Mouse (Mus musculus) hindbrain, embryonic 14.5 days (tissue): ENCODE results near the gene Acss3. TPM values are rescaled to one million over a fixed set of nuclear protein-coding genes. Genes with fewer than 3 reads are reported as not detected.

Source experiments
- ATAC-seq: fragments of 200-750 bp; cut with Nextera tagmentation; 2 replicates; pipeline ENCODE4 v1.8.0; 2017; ENCODE audit warnings: moderate number of reproducible peaks, mild to moderate bottlenecking, moderate TSS enrichment, moderate library complexity; ENCODE audit not compliant: low FRiP score
- DNase-seq: peaks from one replicate; pipeline ENCODE4 v3.0.0-alpha.2; 2015; ENCODE audit warnings: low spot score
- H3K27ac ChIP-seq: fragments of 300-500 bp; sonication (generic); 2 replicates; pipeline ENCODE4 v1.5.1; 2014; ENCODE audit warnings: mild to moderate bottlenecking, moderate library complexity
- H3K27me3 ChIP-seq: fragments of 300-500 bp; sonication (generic); 2 replicates; pipeline ENCODE4 v1.6.1; 2014; ENCODE audit warnings: mild to moderate bottlenecking, low read length, mixed read lengths; ENCODE audit not compliant: control insufficient read depth, insufficient read depth
- H3K36me3 ChIP-seq: fragments of 300-500 bp; sonication (generic); replicated peaks from 2 replicates; pipeline ENCODE4 v1.6.1; 2014; ENCODE audit not compliant: control insufficient read depth, insufficient read depth
- H3K4me1 ChIP-seq: fragments of 300-500 bp; sonication (generic); replicated peaks from 2 replicates; pipeline ENCODE4 v1.6.1; 2014; ENCODE audit warnings: antibody characterized with exemption, low read length, mixed read lengths; ENCODE audit not compliant: control insufficient read depth, insufficient read depth
- H3K4me2 ChIP-seq: fragments of 300-500 bp; sonication (generic); replicated peaks from 2 replicates; pipeline ENCODE4 v1.6.1; 2014; ENCODE audit warnings: mild to moderate bottlenecking, moderate library complexity
- H3K4me3 ChIP-seq: fragments of 300-500 bp; sonication (generic); replicated peaks from 2 replicates; pipeline ENCODE4 v1.5.1; 2014; ENCODE audit warnings: mild to moderate bottlenecking, low read length
- H3K9ac ChIP-seq: fragments of 300-500 bp; sonication (generic); 2 replicates; pipeline ENCODE4 v1.6.1; 2014
- H3K9me3 ChIP-seq: fragments of 300-500 bp; sonication (generic); 2 replicates; pipeline ENCODE4 v1.6.1; 2016; ENCODE audit warnings: low read length; ENCODE audit not compliant: control insufficient read depth
- WGBS: fragments of 180-500 bp; shearing (Covaris S2); extraction: QIAGEN DNeasy Blood & Tissue Kit; methylation state at CpG from one replicate; pipeline ENCODE4 v1.1.7; 2014; 5-methylcytosine and 5-hydroxymethylcytosine counted together
- polyA plus RNA-seq: library from polyadenylated mRNA; unstranded; fragments of >200 nt; fragmentation: Nextera tagmentation; extraction: Ambion mirVana; gene quantifications from 2 replicates; pipeline ENCODE4 v1.2.1, GENCODE M21; 2014

Acss3 gene
- 1.3 and 1.7 TPM in 2 replicates for polyA plus RNA-seq

DNA sequence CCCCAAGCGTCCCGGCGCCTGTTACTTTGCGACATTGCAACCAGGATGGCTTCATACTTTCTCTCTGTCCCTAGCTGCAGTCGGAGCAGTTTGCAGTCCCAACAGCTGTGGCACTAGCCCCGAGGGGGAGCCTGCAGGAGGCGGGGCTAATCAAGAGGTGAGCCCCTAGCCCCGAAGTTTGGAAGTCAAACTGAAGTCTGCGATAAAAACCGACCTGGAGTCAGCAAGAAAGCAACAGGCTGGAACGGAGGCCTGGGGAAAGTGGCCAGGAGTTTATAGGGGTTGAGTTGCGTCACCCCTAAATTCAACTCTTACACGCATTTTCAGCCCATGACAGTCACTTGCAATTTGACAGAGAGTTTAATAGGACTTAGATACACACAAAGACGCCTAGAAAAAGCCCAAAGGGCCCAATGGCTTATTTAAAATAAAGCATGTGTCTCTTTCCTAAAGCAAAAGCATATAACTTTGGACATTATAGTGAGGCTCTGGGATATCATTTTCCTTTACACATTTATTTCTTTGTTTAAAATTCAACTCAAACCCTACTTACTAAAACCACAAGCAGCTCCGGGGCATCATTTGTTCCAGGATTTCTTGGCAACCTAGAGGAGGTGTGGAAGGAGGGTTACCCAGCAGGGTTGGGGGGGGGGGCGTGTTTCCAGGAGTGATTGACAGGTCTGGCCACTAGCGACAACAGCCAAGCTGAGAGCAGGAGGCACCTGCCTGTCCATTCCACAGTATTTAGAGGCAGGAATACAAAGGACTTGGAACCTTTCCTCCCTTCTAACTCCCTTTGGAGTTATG, at the start of gene Acss3:
Gene Acss3, minus strand, starts transcription at position 140 of the 807 bp plus-strand sequence.
- no peak within 1 kb of the TSS for H3K27ac ChIP-seq
- ATAC-seq = peak; percentile 90
- no peaks in the 10 kb centered on the region for H3K9me3 ChIP-seq
- peak within 1 kb of the TSS; percentile 48 for H3K4me2 ChIP-seq
- H3K4me1 ChIP-seq = 0 out of 2 replicates have a peak, but pooled peaks cover 4% of the 10 kb centered on the region
- H3K36me3 ChIP-seq = no peaks in the 10 kb centered on the region
- H3K4me3 ChIP-seq = peak within 1 kb of the TSS; percentile 27
- DNase-seq = peak; percentile 40
- WGBS = 3% methylated on average over 17 of the region's 17 CpGs
- no peaks in the 10 kb centered on the region for H3K27me3 ChIP-seq
- H3K9ac ChIP-seq = peak within 1 kb of the TSS; percentile 46

DNA sequence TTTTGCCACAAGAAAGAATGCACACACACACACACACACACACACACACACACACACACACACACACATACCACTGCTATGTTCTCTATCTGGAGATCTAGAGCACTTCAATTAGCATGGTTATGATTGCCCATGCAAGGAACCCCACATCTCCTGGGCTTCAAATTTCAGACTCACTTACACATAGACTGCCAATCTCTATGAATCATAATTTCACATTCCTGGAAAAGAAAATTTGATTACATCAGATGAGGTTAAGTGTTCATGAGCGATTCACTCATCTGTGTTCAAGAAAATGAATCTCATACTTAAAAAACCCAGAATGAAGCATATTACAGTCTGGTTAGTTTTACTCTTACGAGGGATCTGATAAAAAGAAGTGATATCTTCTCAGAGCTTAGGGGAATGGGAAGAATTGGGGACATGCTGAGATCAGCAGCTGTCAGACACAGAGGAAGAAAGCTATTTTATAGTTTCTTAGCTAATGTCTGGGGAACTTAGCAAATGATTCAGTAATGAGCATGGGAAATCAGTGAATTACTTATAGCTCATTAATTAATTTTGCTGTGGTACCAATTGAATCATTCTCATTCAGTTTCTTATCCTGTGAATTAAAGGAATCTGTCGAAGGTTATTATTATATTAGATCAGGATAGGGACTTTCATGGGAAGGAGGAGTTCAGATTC, 48.7 kb upstream of the Acss3 start:
- no peak for DNase-seq

DNA sequence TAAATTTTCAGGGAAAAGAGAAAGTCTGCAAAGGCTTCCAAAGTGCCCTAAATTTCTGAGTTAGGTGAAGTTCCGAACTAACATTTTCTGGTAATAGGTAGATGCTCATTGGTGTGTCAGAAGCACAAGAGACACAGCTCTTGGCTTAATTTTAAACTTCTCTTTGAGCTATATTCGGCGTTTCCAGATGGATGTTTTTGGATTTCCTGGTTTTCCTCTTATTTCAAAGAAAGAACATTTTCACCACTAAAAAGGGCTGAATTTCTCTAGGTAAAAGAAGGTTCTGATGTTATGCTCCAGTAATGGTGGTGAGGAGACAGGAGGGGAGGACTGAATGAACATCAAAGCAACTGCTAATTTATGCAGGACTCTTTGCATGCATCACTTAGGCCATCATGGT, 43.0 kb upstream of the Acss3 start:
- no peak for ATAC-seq
- no peak for DNase-seq
- H3K4me2 ChIP-seq = no peak overlapping the region
- no peaks in the 10 kb centered on the region for H3K36me3 ChIP-seq
- 0 out of 2 replicates have a peak, but pooled peaks cover 4% of the 10 kb centered on the region for H3K4me1 ChIP-seq
- H3K9ac ChIP-seq = no peak overlapping the region
- 86% methylated on average over 3 of the region's 3 CpGs for WGBS
- H3K27me3 ChIP-seq = no peaks in the 10 kb centered on the region
- no peak overlapping the region for H3K4me3 ChIP-seq
- no peaks in the 10 kb centered on the region for H3K9me3 ChIP-seq
- H3K27ac ChIP-seq = no peak overlapping the region

More for the DNA sequence above, 48.7 kb upstream of the Acss3 start:
- no peaks in the 10 kb centered on the region for H3K27me3 ChIP-seq
- no peak overlapping the region for H3K27ac ChIP-seq
- H3K9ac ChIP-seq = no peak overlapping the region
- H3K4me2 ChIP-seq = no peak overlapping the region
- H3K4me3 ChIP-seq = no peak overlapping the region
- H3K4me1 ChIP-seq = no peaks in the 10 kb centered on the region
- no peaks in the 10 kb centered on the region for H3K9me3 ChIP-seq
- WGBS = 69% methylated on average over 3 of the region's 3 CpGs
- peak; percentile 53; the same call in 1 of the 2 replicates for ATAC-seq
- H3K36me3 ChIP-seq = no peaks in the 10 kb centered on the region

DNA sequence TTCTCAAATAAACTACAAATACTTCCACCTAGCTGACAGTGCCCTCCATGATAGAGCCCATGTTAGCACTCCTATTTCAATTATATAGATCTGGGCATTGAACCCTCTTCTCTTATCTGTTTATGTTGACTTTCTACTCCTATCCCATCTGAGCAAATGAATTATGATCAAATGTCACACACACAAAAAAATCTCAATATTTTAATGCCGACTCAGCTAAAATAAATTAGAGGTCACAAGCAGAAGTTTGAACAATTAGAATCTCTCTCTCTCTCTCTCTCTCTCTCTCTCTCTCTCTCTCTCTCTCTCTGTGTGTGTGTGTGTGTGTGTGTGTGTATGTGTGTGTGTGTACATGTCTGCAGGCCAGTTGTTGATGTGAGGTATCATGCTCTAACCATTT, 25.3 kb upstream of the Acss3 start:
- DNase-seq (no peak), ATAC-seq (no peak)
- H3K27ac ChIP-seq = no peak overlapping the region
- no peak overlapping the region for H3K4me2 ChIP-seq
- WGBS = 93% methylated on average over 1 of the region's 1 CpGs
- H3K9ac ChIP-seq = no peak overlapping the region
- H3K4me3 ChIP-seq = no peak overlapping the region
- H3K9me3 ChIP-seq = peaks cover 6% of the 10 kb centered on the region; the same call in 1 of the 2 replicates
- H3K27me3 ChIP-seq = no peaks in the 10 kb centered on the region
- H3K36me3 ChIP-seq = no peaks in the 10 kb centered on the region
- H3K4me1 ChIP-seq = no peaks in the 10 kb centered on the region

DNA sequence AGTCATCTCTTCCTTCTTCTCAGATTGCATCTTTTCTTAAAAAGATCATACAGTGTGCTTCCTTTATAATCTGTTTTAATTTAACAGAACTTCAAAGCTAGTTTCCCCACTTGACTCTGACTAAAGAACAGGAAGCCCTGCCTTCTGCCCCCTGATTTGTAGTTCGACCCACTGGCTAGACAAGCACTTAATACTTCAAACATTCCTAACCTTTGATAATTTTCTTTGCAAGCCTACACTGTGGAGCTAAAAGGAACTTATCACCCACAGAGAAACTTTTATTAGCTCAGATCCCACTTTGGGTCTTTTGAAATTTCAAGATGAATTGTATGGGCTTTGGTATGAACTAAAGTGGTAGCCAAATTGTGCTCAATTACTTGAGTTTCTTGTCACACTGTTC, 20.5 kb upstream of the Acss3 start:
- H3K27ac ChIP-seq = no peak overlapping the region
- no peak overlapping the region for H3K9ac ChIP-seq
- ATAC-seq = no peak
- H3K36me3 ChIP-seq = no peaks in the 10 kb centered on the region
- no peak overlapping the region for H3K4me2 ChIP-seq
- WGBS = 77% methylated on average over 1 of the region's 1 CpGs
- no peaks in the 10 kb centered on the region for H3K9me3 ChIP-seq
- no peak overlapping the region for H3K4me3 ChIP-seq
- H3K4me1 ChIP-seq = no peaks in the 10 kb centered on the region
- H3K27me3 ChIP-seq = no peaks in the 10 kb centered on the region
- no peak for DNase-seq

DNA sequence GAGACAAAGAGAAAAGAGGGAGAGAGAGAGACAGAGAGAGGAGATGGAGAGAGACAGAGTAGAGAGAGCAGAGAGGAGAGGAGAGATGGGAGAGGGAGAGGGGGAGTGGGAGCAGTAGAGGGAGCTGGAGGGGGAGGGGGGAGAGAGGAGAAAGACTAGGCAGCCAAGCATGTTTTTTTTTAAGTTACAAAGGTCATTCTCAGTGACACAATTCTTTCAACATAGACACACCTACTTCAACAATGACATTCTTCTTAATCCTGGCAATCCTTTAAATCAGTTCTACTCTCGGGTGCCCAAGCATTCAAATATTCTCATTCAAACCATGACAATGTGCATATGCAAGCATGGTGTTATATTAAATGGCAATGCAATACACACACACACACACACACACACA, 19.4 kb upstream of the Acss3 start:
- no peak overlapping the region for H3K4me3 ChIP-seq
- DNase-seq (no peak), ATAC-seq (no peak)
- H3K36me3 ChIP-seq = no peaks in the 10 kb centered on the region
- H3K27me3 ChIP-seq = no peaks in the 10 kb centered on the region
- no peak overlapping the region for H3K27ac ChIP-seq
- no peak overlapping the region for H3K9ac ChIP-seq
- WGBS = 50% methylated on average over 1 of the region's 1 CpGs
- no peak overlapping the region for H3K4me2 ChIP-seq
- H3K9me3 ChIP-seq = no peaks in the 10 kb centered on the region
- no peaks in the 10 kb centered on the region for H3K4me1 ChIP-seq

DNA sequence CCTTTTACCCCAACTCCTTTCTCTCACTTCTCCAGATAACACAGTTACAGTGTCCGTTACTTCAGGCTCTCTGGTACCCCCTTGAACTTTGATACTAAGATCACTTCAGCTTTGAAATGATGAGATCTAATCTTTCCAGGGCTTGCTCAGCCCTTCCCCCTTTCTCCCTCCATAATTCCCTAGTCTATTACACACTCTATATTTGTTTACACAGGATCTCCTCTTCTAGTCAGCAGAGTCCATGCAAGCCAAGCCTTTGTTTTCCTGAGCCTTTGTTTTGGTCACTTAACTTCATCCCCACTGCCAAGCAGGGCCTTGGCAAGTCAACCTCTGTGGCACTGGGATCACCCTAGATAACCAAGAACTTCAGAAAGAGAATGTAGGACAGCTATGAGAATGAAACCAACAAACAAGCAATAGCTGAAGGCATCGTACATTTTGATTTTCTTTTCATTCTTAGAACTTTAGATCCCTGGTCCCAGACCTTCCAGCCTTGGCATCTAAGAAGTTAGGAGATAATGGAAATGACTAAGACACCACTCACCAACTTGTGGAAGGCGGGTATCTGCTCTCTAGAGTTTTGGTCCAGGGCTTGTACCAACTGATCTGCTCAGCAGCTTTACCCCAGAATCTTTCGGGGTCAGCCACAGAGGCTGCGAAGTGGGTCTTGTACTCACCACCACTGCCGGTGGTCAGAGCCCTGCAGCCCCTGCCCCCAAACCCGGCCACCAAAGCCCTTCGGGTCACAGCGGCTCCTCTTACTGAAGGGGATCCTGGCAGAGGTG, 532 bp downstream of the Acss3 start:
- peak; percentile 54; the same call in 1 of the 2 replicates for ATAC-seq
- H3K4me2 ChIP-seq = peak overlapping the region; percentile 48
- H3K9me3 ChIP-seq = no peaks in the 10 kb centered on the region
- peak overlapping the region; percentile 27 for H3K4me3 ChIP-seq
- 13% methylated on average over 9 of the region's 9 CpGs for WGBS
- 0 out of 2 replicates have a peak, but pooled peaks cover 4% of the 10 kb centered on the region for H3K4me1 ChIP-seq
- no peak overlapping the region for H3K27ac ChIP-seq
- no peaks in the 10 kb centered on the region for H3K27me3 ChIP-seq
- no peak for DNase-seq
- H3K9ac ChIP-seq = peak overlapping the region; percentile 46
- H3K36me3 ChIP-seq = no peaks in the 10 kb centered on the region

DNA sequence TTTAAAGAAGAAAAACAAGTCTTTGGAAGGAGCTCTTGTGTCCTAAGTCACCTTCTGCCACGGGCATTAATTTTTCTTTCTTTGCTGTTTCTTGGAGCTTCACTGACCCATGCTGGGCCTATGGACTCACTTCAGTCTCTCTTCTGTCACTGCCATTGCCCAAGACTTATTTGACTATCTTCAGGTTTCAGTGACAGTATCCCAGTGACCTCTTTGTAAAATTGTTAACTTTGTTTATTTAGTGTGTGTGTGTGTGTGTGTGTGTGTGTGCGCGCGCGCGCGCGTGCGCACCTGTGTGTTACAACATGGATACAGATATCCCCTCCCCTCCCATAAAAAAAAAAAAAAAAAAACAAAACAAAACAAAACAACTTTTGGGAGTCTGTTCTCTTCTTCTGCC, 2.2 kb downstream of the Acss3 start:
- Histone ChIP-seq H3K36me3 (no peaks in the 10 kb centered on the region), H3K9ac (no peak overlapping the region), H3K9me3 (no peaks in the 10 kb centered on the region), H3K4me3 (no peak overlapping the region), H3K27ac (no peak overlapping the region), H3K4me1 (0 out of 2 replicates have a peak, but pooled peaks cover 4% of the 10 kb centered on the region), H3K4me2 (no peak overlapping the region), H3K27me3 (no peaks in the 10 kb centered on the region)
- ATAC-seq (no peak), DNase-seq (no peak)
- WGBS = 96% methylated on average over 9 of the region's 9 CpGs

DNA sequence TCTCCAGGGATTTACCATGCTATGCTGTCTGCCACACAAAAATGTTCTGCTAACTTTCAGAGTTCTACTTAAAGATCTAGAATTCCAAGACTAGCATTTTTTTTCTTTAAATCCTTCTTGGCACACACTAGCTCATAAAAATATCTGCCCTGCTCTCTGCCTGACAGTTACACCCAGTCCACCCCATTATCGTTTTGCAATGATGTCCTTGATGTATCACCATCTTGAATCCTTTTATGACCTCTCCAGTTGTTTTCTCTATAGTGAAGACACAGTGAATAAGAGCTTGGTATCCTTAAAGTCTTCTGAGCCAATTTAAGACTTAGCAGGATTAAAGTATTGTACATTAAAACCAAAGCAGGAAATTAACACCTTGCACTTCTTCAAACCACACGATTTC, 4.3 kb downstream of the Acss3 start:
- H3K9me3 ChIP-seq = no peaks in the 10 kb centered on the region
- WGBS = 90% methylated on average over 2 of the region's 2 CpGs
- no peak for DNase-seq
- H3K4me1 ChIP-seq = 0 out of 2 replicates have a peak, but pooled peaks cover 4% of the 10 kb centered on the region
- H3K36me3 ChIP-seq = no peaks in the 10 kb centered on the region
- no peak overlapping the region for H3K4me3 ChIP-seq
- no peak overlapping the region for H3K27ac ChIP-seq
- H3K4me2 ChIP-seq = no peak overlapping the region
- no peak for ATAC-seq
- no peak overlapping the region for H3K9ac ChIP-seq
- no peaks in the 10 kb centered on the region for H3K27me3 ChIP-seq
